Mouse (Mus musculus) hindbrain, embryonic 15.5 days (tissue): ENCODE results near the gene Sh3bp2. TPM values are rescaled to one million over a fixed set of nuclear protein-coding genes. Genes with fewer than 3 reads are reported as not detected.

Experiments
- ATAC-seq: fragments of 200-750 bp; cut with Nextera tagmentation; 2 replicates; pipeline ENCODE4 v1.8.0; 2017; ENCODE audit warnings: low read depth, moderate number of reproducible peaks, moderate TSS enrichment; ENCODE audit not compliant: low FRiP score
- H3K27ac ChIP-seq: fragments of 300-500 bp; sonication (generic); replicated peaks from 2 replicates; pipeline ENCODE4 v1.5.1; 2015; ENCODE audit warnings: mild to moderate bottlenecking, inconsistent platforms
- H3K27me3 ChIP-seq: fragments of 300-500 bp; sonication (generic); 2 replicates; pipeline ENCODE4 v1.6.1; 2015; ENCODE audit warnings: control low read depth, inconsistent platforms
- H3K36me3 ChIP-seq: fragments of 300-500 bp; sonication (generic); 2 replicates; pipeline ENCODE4 v1.6.1; 2015; ENCODE audit warnings: control low read depth, inconsistent platforms
- H3K4me1 ChIP-seq: fragments of 300-500 bp; sonication (generic); replicated peaks from 2 replicates; pipeline ENCODE4 v1.6.1; 2015; ENCODE audit warnings: control low read depth, inconsistent platforms
- H3K4me2 ChIP-seq: fragments of 300-500 bp; sonication (generic); 2 replicates; pipeline ENCODE4 v1.6.1; 2015; ENCODE audit warnings: moderate library complexity, mild to moderate bottlenecking, inconsistent platforms
- H3K4me3 ChIP-seq: fragments of 300-500 bp; sonication (generic); 2 replicates; pipeline ENCODE4 v1.5.1; 2015; ENCODE audit warnings: mild to moderate bottlenecking, inconsistent platforms
- H3K9ac ChIP-seq: fragments of 300-500 bp; sonication (generic); 2 replicates; pipeline ENCODE4 v1.6.1; 2015; ENCODE audit warnings: inconsistent platforms
- H3K9me3 ChIP-seq: fragments of 300-500 bp; sonication (generic); 2 replicates; pipeline ENCODE4 v1.6.1; 2016; ENCODE audit warnings: control low read depth, inconsistent platforms
- WGBS: fragments of 180-500 bp; shearing (Covaris S2); methylation state at CpG from one replicate; pipeline ENCODE4 v1.1.7; 2015; 5-methylcytosine and 5-hydroxymethylcytosine counted together
- polyA plus RNA-seq: library from polyadenylated mRNA; unstranded; fragments of >200 nt; fragmentation: Nextera tagmentation; extraction: Ambion mirVana; gene quantifications from 2 replicates; pipeline ENCODE4 v1.2.1, GENCODE M21; 2015

The Sh3bp2 gene
- 20.6 and 21.4 TPM in 2 replicates for polyA plus RNA-seq

- peak within 1 kb of the TSS; percentile 57 for H3K9ac ChIP-seq
- no peak within 1 kb of the TSS for H3K27ac ChIP-seq
- H3K9me3 ChIP-seq = no peaks in the 10 kb centered on the region
- ATAC-seq = peak; percentile 88
- peaks cover 7% of the 10 kb centered on the region; the same call in 1 of the 2 replicates for H3K4me1 ChIP-seq
- H3K4me3 ChIP-seq = peak within 1 kb of the TSS; percentile 50
- WGBS = 3% methylated on average over 38 of the region's 38 CpGs
- H3K27me3 ChIP-seq = 0 out of 2 replicates have a peak, but pooled peaks cover 4% of the 10 kb centered on the region
- H3K36me3 ChIP-seq = no peaks in the 10 kb centered on the region
- peak within 1 kb of the TSS; percentile 84 for H3K4me2 ChIP-seq
Observed at GRCm38 (mm10) chr5:34525663-34526476, at the start of gene Sh3bp2. TSS of gene Sh3bp2 (plus strand) at chr5:34525838.

GRCm38 (mm10) chr5:34480926-34481325 lies 44.7 kb upstream of the Sh3bp2 start:
- no peak overlapping the region for H3K9ac ChIP-seq
- no peak overlapping the region for H3K4me3 ChIP-seq
- no peak for ATAC-seq
- no peaks in the 10 kb centered on the region for H3K27me3 ChIP-seq
- 82% methylated on average over 3 of the region's 3 CpGs for WGBS
- H3K36me3 ChIP-seq = peaks cover 67% of the 10 kb centered on the region
- H3K4me1 ChIP-seq = no peaks in the 10 kb centered on the region
- H3K9me3 ChIP-seq = no peaks in the 10 kb centered on the region
- H3K27ac ChIP-seq = no peak overlapping the region
- no peak overlapping the region for H3K4me2 ChIP-seq

- Histone ChIP-seq H3K36me3 (peaks cover 32% of the 10 kb centered on the region), H3K4me3 (no peak overlapping the region), H3K9ac (no peak overlapping the region), H3K27ac (no peak overlapping the region), H3K4me2 (no peak overlapping the region), H3K27me3 (no peaks in the 10 kb centered on the region), H3K9me3 (no peaks in the 10 kb centered on the region), H3K4me1 (no peaks in the 10 kb centered on the region)
- WGBS = 94% methylated on average over 15 of the region's 15 CpGs
- no peak for ATAC-seq
Observed at GRCm38 (mm10) chr5:34485731-34486130, 39.9 kb upstream of the Sh3bp2 start.

- Histone ChIP-seq H3K4me2 (no peak overlapping the region), H3K9ac (no peak overlapping the region), H3K9me3 (no peaks in the 10 kb centered on the region), H3K4me1 (no peaks in the 10 kb centered on the region), H3K36me3 (peaks cover 17% of the 10 kb centered on the region), H3K27ac (no peak overlapping the region), H3K27me3 (no peaks in the 10 kb centered on the region), H3K4me3 (no peak overlapping the region)
- no peak for ATAC-seq
- 80% methylated on average over 6 of the region's 6 CpGs for WGBS
Observed at GRCm38 (mm10) chr5:34487320-34488090, 38.1 kb upstream of the Sh3bp2 start.

GRCm38 (mm10) chr5:34488741-34489417 lies 36.8 kb upstream of the Sh3bp2 start:
- ATAC-seq = no peak

GRCm38 (mm10) chr5:34489418-34489787 lies 36.2 kb upstream of the Sh3bp2 start:
- Histone ChIP-seq H3K4me3 (no peak overlapping the region), H3K9me3 (no peaks in the 10 kb centered on the region), H3K27me3 (no peaks in the 10 kb centered on the region), H3K4me2 (no peak overlapping the region), H3K36me3 (peaks cover 14% of the 10 kb centered on the region), H3K4me1 (no peaks in the 10 kb centered on the region), H3K9ac (no peak overlapping the region), H3K27ac (no peak overlapping the region)
- 85% methylated on average over 3 of the region's 3 CpGs for WGBS
- no peak for ATAC-seq

More at GRCm38 (mm10) chr5:34488741-34489417, 36.8 kb upstream of the Sh3bp2 start:
- Histone ChIP-seq H3K27ac (no peak overlapping the region), H3K4me2 (no peak overlapping the region), H3K36me3 (peaks cover 14% of the 10 kb centered on the region), H3K9ac (no peak overlapping the region), H3K4me3 (no peak overlapping the region), H3K9me3 (no peaks in the 10 kb centered on the region), H3K27me3 (no peaks in the 10 kb centered on the region), H3K4me1 (no peaks in the 10 kb centered on the region)
- 68% methylated on average over 6 of the region's 6 CpGs for WGBS

- no peaks in the 10 kb centered on the region for H3K4me1 ChIP-seq
- no peak overlapping the region for H3K4me3 ChIP-seq
- H3K27ac ChIP-seq = no peak overlapping the region
- H3K36me3 ChIP-seq = no peaks in the 10 kb centered on the region
- H3K9ac ChIP-seq = no peak overlapping the region
- 68% methylated on average over 6 of the region's 6 CpGs for WGBS
- H3K27me3 ChIP-seq = no peaks in the 10 kb centered on the region
- no peak for ATAC-seq
- no peaks in the 10 kb centered on the region for H3K9me3 ChIP-seq
- no peak overlapping the region for H3K4me2 ChIP-seq
Observed at GRCm38 (mm10) chr5:34496745-34497144, 28.9 kb upstream of the Sh3bp2 start.

GRCm38 (mm10) chr5:34500886-34501285 lies 24.8 kb upstream of the Sh3bp2 start:
- no peak for ATAC-seq
- no peaks in the 10 kb centered on the region for H3K27me3 ChIP-seq
- H3K9ac ChIP-seq = no peak overlapping the region
- H3K4me3 ChIP-seq = no peak overlapping the region
- no peak overlapping the region for H3K27ac ChIP-seq
- no peaks in the 10 kb centered on the region for H3K36me3 ChIP-seq
- no peaks in the 10 kb centered on the region for H3K9me3 ChIP-seq
- 72% methylated on average over 5 of the region's 5 CpGs for WGBS
- H3K4me1 ChIP-seq = no peaks in the 10 kb centered on the region
- H3K4me2 ChIP-seq = no peak overlapping the region

GRCm38 (mm10) chr5:34501588-34501987 lies 24.1 kb upstream of the Sh3bp2 start:
- H3K36me3 ChIP-seq = no peaks in the 10 kb centered on the region
- no peaks in the 10 kb centered on the region for H3K4me1 ChIP-seq
- WGBS = 91% methylated on average over 3 of the region's 3 CpGs
- no peak overlapping the region for H3K4me3 ChIP-seq
- H3K9ac ChIP-seq = no peak overlapping the region
- no peak overlapping the region for H3K4me2 ChIP-seq
- H3K27me3 ChIP-seq = no peaks in the 10 kb centered on the region
- H3K9me3 ChIP-seq = no peaks in the 10 kb centered on the region
- H3K27ac ChIP-seq = no peak overlapping the region
- ATAC-seq = no peak

- Histone ChIP-seq H3K27me3 (no peaks in the 10 kb centered on the region), H3K9me3 (no peaks in the 10 kb centered on the region), H3K27ac (no peak overlapping the region), H3K9ac (no peak overlapping the region), H3K36me3 (no peaks in the 10 kb centered on the region), H3K4me1 (no peaks in the 10 kb centered on the region), H3K4me2 (no peak overlapping the region), H3K4me3 (no peak overlapping the region)
- 97% methylated on average over 1 of the region's 1 CpGs for WGBS
- no peak for ATAC-seq
Observed at GRCm38 (mm10) chr5:34502411-34502810, 23.2 kb upstream of the Sh3bp2 start.

GRCm38 (mm10) chr5:34502821-34503220 lies 22.8 kb upstream of the Sh3bp2 start:
- Histone ChIP-seq H3K27ac (no peak overlapping the region), H3K9me3 (no peaks in the 10 kb centered on the region), H3K4me3 (no peak overlapping the region), H3K4me1 (no peaks in the 10 kb centered on the region), H3K36me3 (no peaks in the 10 kb centered on the region), H3K27me3 (no peaks in the 10 kb centered on the region), H3K4me2 (no peak overlapping the region), H3K9ac (no peak overlapping the region)
- no peak for ATAC-seq
- 71% methylated on average over 6 of the region's 6 CpGs for WGBS

- Histone ChIP-seq H3K36me3 (no peaks in the 10 kb centered on the region), H3K9ac (no peak overlapping the region), H3K9me3 (no peaks in the 10 kb centered on the region), H3K4me3 (no peak overlapping the region), H3K27ac (no peak overlapping the region), H3K4me1 (peaks cover 7% of the 10 kb centered on the region), H3K4me2 (peak overlapping the region; percentile 87), H3K27me3 (peaks cover 5% of the 10 kb centered on the region; the same call in 1 of the 2 replicates)
- no peak for ATAC-seq
- WGBS = 81% methylated on average over 3 of the region's 3 CpGs
Observed at GRCm38 (mm10) chr5:34512486-34512885, 13.2 kb upstream of the Sh3bp2 start.
